Mouse (Mus musculus) hindbrain, embryonic 16.5 days (tissue): ENCODE results near the gene Hipk2. TPM values are rescaled to one million over a fixed set of nuclear protein-coding genes. Genes with fewer than 3 reads are reported as not detected.

Source experiments
- ATAC-seq: fragments of 200-750 bp; cut with Nextera tagmentation; 2 replicates; pipeline ENCODE4 v1.8.0; 2017; ENCODE audit warnings: moderate TSS enrichment, moderate library complexity
- H3K27ac ChIP-seq: fragments of 300-500 bp; sonication (generic); 2 replicates; pipeline ENCODE4 v1.5.1; 2014; ENCODE audit warnings: low read depth, mild to moderate bottlenecking, control low read depth, low read length, moderate library complexity
- H3K27me3 ChIP-seq: fragments of 300-500 bp; sonication (generic); replicated peaks from 2 replicates; pipeline ENCODE4 v1.6.1; 2014; ENCODE audit warnings: low read length; ENCODE audit not compliant: control insufficient read depth, insufficient read depth
- H3K36me3 ChIP-seq: fragments of 300-500 bp; sonication (generic); 2 replicates; pipeline ENCODE4 v1.6.1; 2014; ENCODE audit warnings: mild to moderate bottlenecking, low read length, moderate library complexity, mixed read lengths; ENCODE audit not compliant: control insufficient read depth, insufficient read depth
- H3K4me1 ChIP-seq: fragments of 300-500 bp; sonication (generic); 2 replicates; pipeline ENCODE4 v1.6.1; 2014; ENCODE audit warnings: low read depth, low read length; ENCODE audit not compliant: control insufficient read depth, insufficient read depth
- H3K4me2 ChIP-seq: fragments of 300-500 bp; sonication (generic); 2 replicates; pipeline ENCODE4 v1.6.1; 2014; ENCODE audit warnings: mild to moderate bottlenecking, low read length, control low read depth, moderate library complexity
- H3K4me3 ChIP-seq: fragments of 300-500 bp; sonication (generic); 2 replicates; pipeline ENCODE4 v1.5.1; 2014; ENCODE audit warnings: mild to moderate bottlenecking, low read length, control low read depth, moderate library complexity
- H3K9ac ChIP-seq: fragments of 300-500 bp; sonication (generic); 2 replicates; pipeline ENCODE4 v1.6.1; 2014; ENCODE audit warnings: low read depth, mild to moderate bottlenecking, control low read depth, low read length, moderate library complexity
- H3K9me3 ChIP-seq: fragments of 300-500 bp; sonication (generic); 2 replicates; pipeline ENCODE4 v1.6.1; 2014; ENCODE audit warnings: mild to moderate bottlenecking, low read length, moderate library complexity; ENCODE audit not compliant: control insufficient read depth
- WGBS: fragments of 180-500 bp; shearing (Covaris S2); extraction: QIAGEN DNeasy Blood & Tissue Kit; methylation state at CpG from one replicate; pipeline ENCODE4 v1.1.7; 2014; 5-methylcytosine and 5-hydroxymethylcytosine counted together
- polyA plus RNA-seq: library from polyadenylated mRNA; unstranded; fragments of >200 nt; fragmentation: Nextera tagmentation; extraction: Ambion mirVana; gene quantifications from 2 replicates; pipeline ENCODE4 v1.2.1, GENCODE M21; 2015

The Hipk2 gene
- polyA plus RNA-seq, 1 experiment from 2014 or later = 30.3 TPM

GRCm38 (mm10) chr6:38835217-38835616 is 40.7 kb downstream of the Hipk2 start:
- WGBS = 81% methylated on average over 1 of the region's 1 CpGs

DNA sequence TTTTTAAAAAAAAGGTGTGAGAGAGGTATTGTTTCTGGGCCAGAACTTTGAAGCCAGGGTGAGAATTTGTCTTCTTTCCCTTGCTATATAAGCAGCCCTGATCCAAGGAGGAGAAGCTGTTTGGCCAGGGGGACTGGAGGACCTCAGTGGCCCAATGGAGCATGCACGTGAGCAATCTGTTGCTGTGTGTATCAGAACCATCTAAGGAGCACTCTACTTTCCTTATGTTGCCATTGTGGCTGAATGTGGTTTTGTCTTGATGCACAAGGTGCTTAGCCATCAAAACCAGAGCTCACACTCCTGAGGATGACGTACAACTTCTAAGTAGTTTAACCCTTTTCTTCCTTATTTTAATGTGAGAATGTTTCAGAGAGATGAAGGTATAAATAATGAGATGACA is 41.2 kb downstream of the Hipk2 start:
- Histone ChIP-seq H3K4me1 (peaks cover 5% of the 10 kb centered on the region), H3K9ac (no peak overlapping the region), H3K4me3 (no peak overlapping the region), H3K36me3 (no peaks in the 10 kb centered on the region), H3K27me3 (no peaks in the 10 kb centered on the region), H3K9me3 (no peaks in the 10 kb centered on the region), H3K27ac (no peak overlapping the region), H3K4me2 (no peak overlapping the region)
- ATAC-seq = no peak
- WGBS = 77% methylated on average over 2 of the region's 2 CpGs

More at GRCm38 (mm10) chr6:38835217-38835616, 40.7 kb downstream of the Hipk2 start:
- no peaks in the 10 kb centered on the region for H3K36me3 ChIP-seq
- peaks cover 7% of the 10 kb centered on the region for H3K4me1 ChIP-seq
- ATAC-seq = no peak
- H3K9me3 ChIP-seq = no peaks in the 10 kb centered on the region
- H3K27me3 ChIP-seq = no peaks in the 10 kb centered on the region
- no peak overlapping the region for H3K4me2 ChIP-seq
- H3K9ac ChIP-seq = no peak overlapping the region
- H3K4me3 ChIP-seq = no peak overlapping the region
- no peak overlapping the region for H3K27ac ChIP-seq

- no peak overlapping the region for H3K9ac ChIP-seq
- 91% methylated on average over 3 of the region's 3 CpGs for WGBS
- H3K9me3 ChIP-seq = no peaks in the 10 kb centered on the region
- H3K4me3 ChIP-seq = no peak overlapping the region
- H3K4me1 ChIP-seq = no peaks in the 10 kb centered on the region
- H3K27me3 ChIP-seq = no peaks in the 10 kb centered on the region
- no peak for ATAC-seq
- H3K4me2 ChIP-seq = no peak overlapping the region
- no peak overlapping the region for H3K27ac ChIP-seq
- no peaks in the 10 kb centered on the region for H3K36me3 ChIP-seq
Measured at GRCm38 (mm10) chr6:38833721-38834120, 42.2 kb downstream of the Hipk2 start.

DNA sequence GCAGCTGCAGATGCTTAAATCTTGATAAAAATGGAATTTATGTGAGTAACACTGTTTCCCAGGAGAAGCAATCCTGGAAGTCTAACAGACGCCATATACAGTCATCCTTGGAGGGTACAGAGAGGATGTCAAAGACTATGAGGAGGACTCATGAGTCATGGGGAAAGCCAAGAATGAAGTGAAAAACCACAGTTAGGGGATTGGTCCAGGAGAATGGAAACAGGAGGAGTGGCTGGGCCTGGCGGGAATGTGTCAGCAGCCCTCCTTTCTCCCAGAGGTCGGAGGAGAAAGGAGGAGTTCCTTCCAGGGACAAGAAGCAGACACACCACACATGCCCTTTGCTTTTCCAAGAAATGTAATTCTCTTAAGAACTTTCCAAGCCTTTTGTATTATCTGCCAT is 46.5 kb downstream of the Hipk2 start:
- no peaks in the 10 kb centered on the region for H3K4me1 ChIP-seq
- no peaks in the 10 kb centered on the region for H3K36me3 ChIP-seq
- ATAC-seq = no peak
- WGBS = 72% methylated on average over 3 of the region's 3 CpGs
- no peak overlapping the region for H3K27ac ChIP-seq
- no peaks in the 10 kb centered on the region for H3K9me3 ChIP-seq
- no peak overlapping the region for H3K4me2 ChIP-seq
- no peaks in the 10 kb centered on the region for H3K27me3 ChIP-seq
- H3K9ac ChIP-seq = no peak overlapping the region
- no peak overlapping the region for H3K4me3 ChIP-seq

DNA sequence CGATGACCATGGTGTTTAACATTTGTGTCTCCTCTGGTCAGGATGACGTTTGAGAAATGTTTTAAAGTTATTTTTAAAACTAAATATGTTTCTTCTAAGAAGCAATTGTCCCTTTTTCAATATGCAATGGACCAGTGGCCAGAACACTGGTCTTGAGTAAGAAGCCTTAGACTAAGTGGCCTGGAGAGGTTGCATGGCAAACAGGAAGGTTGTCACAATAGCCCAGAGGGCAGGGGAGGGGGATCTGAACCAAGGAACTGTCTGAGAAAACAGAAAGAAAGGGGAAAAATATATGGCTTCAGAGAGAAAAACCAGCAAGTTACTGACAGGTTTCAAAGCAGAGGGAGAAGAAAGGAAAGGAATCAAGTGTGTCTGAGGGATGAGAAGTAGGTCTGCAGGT is 47.8 kb downstream of the Hipk2 start:
- Histone ChIP-seq H3K27me3 (no peaks in the 10 kb centered on the region), H3K27ac (no peak overlapping the region), H3K4me2 (no peak overlapping the region), H3K4me3 (no peak overlapping the region), H3K9me3 (no peaks in the 10 kb centered on the region), H3K9ac (no peak overlapping the region), H3K36me3 (no peaks in the 10 kb centered on the region), H3K4me1 (no peaks in the 10 kb centered on the region)
- 91% methylated on average over 2 of the region's 2 CpGs for WGBS
- ATAC-seq = no peak

DNA sequence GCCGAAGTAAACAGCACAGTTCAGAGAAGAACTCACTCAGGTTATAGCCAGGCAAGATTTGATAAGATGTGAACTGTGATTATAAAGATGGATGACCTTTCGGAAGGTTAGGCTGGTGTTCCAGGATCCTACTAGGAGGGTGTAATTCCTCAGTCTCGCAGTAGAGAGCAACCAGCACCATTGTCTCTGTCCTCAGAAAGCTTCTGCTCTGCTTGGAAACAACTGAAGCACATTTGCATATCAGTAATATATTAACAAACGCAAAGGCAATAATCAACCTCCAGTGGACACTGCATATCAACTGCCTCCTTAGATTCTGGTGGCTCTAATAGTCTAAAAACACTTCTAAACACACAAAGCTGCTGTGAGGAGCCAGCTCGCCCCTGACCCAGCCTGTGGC is 48.5 kb downstream of the Hipk2 start:
- Histone ChIP-seq H3K4me2 (no peak overlapping the region), H3K27ac (no peak overlapping the region), H3K36me3 (no peaks in the 10 kb centered on the region), H3K4me1 (no peaks in the 10 kb centered on the region), H3K9ac (no peak overlapping the region), H3K4me3 (no peak overlapping the region), H3K27me3 (no peaks in the 10 kb centered on the region), H3K9me3 (no peaks in the 10 kb centered on the region)
- ATAC-seq = no peak
- WGBS = 75% methylated on average over 5 of the region's 5 CpGs

GRCm38 (mm10) chr6:38826857-38827256 is 49.1 kb downstream of the Hipk2 start:
- H3K9me3 ChIP-seq = no peaks in the 10 kb centered on the region
- H3K36me3 ChIP-seq = no peaks in the 10 kb centered on the region
- no peak for ATAC-seq
- H3K27me3 ChIP-seq = no peaks in the 10 kb centered on the region
- no peak overlapping the region for H3K4me2 ChIP-seq
- no peak overlapping the region for H3K4me3 ChIP-seq
- H3K4me1 ChIP-seq = no peaks in the 10 kb centered on the region
- 87% methylated on average over 3 of the region's 3 CpGs for WGBS
- no peak overlapping the region for H3K27ac ChIP-seq
- no peak overlapping the region for H3K9ac ChIP-seq

DNA sequence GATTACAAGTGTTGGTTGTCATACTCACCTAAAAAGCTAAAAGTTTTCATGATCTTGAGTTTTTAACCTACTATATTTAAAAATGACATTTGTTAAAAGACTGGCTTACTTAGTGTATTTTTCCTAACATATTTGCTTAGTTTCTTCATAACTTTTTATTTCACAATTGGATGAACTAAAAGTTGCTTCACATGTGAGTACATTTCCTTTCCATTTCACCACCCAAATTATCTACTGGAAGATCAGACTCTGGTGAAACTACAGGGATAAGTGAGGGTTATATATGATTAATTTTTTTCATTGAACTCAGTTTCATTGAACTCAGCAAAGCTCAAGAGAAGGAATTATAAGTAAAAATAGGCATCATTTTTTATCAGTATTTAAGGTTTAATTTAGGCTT is 50.1 kb downstream of the Hipk2 start:
- Histone ChIP-seq H3K4me1 (no peaks in the 10 kb centered on the region), H3K4me3 (no peak overlapping the region), H3K27me3 (no peaks in the 10 kb centered on the region), H3K4me2 (no peak overlapping the region), H3K9me3 (no peaks in the 10 kb centered on the region), H3K27ac (no peak overlapping the region), H3K9ac (no peak overlapping the region), H3K36me3 (no peaks in the 10 kb centered on the region)
- no peak for ATAC-seq

DNA sequence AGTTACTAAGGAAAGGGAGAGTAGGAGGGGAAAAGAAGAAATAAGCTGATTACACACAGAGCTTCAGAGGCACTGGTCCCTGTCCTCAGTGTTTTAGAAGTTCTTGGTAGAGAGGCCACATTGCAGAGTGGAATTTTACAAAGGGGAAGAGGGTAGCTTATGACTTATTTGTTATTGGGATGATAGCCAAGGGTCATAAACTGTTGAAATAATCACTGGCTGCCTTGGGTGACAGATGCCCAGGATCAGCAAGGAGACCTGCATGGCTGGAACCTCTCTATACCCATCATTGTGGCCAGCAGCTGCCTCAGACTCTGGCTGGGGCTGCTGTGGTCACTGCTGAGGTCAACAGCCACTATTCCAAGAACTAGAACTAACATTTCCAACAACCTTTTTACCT is 52.1 kb downstream of the Hipk2 start:
- Histone ChIP-seq H3K4me2 (no peak overlapping the region), H3K4me1 (no peaks in the 10 kb centered on the region), H3K4me3 (no peak overlapping the region), H3K9me3 (no peaks in the 10 kb centered on the region), H3K27me3 (no peaks in the 10 kb centered on the region), H3K27ac (no peak overlapping the region), H3K36me3 (peaks cover 2% of the 10 kb centered on the region), H3K9ac (no peak overlapping the region)
- no peak for ATAC-seq

GRCm38 (mm10) chr6:38823164-38823563 is 52.8 kb downstream of the Hipk2 start:
- Histone ChIP-seq H3K27ac (no peak overlapping the region), H3K27me3 (no peaks in the 10 kb centered on the region), H3K4me1 (no peaks in the 10 kb centered on the region), H3K36me3 (peaks cover 9% of the 10 kb centered on the region), H3K9me3 (no peaks in the 10 kb centered on the region), H3K4me2 (no peak overlapping the region), H3K9ac (no peak overlapping the region), H3K4me3 (no peak overlapping the region)
- no peak; the same call in 1 of the 2 replicates for ATAC-seq
- WGBS = 94% methylated on average over 4 of the region's 4 CpGs
